Mouse (Mus musculus) 416B (cell line): Measurements from ENCODE around the gene Hectd4.

Experiments
- DNase-seq: peaks from one replicate; pipeline ENCODE4 v3.0.0; 2011; ENCODE audit warnings: low read depth

Hectd4 gene

GRCm38 (mm10) chr5:121233726-121234125 lies 13.7 kb downstream of the Hectd4 start:
- DNase-seq = no peak

GRCm38 (mm10) chr5:121236171-121236570 lies 16.2 kb downstream of the Hectd4 start:
- DNase-seq = peak; percentile 96

GRCm38 (mm10) chr5:121238208-121238607 lies 18.2 kb downstream of the Hectd4 start:
- no peak for DNase-seq

- DNase-seq = no peak
These were observed 19.8 kb downstream of the Hectd4 start for GRCm38 (mm10) chr5:121239846-121240245.

GRCm38 (mm10) chr5:121241182-121241581 lies 21.2 kb downstream of the Hectd4 start:
- DNase-seq = no peak

- no peak for DNase-seq
These were observed 22.2 kb downstream of the Hectd4 start for GRCm38 (mm10) chr5:121242261-121242660.

- DNase-seq = peak; percentile 61
These were observed 22.7 kb downstream of the Hectd4 start for GRCm38 (mm10) chr5:121242701-121243100.

- DNase-seq = no peak
These were observed 23.8 kb downstream of the Hectd4 start for GRCm38 (mm10) chr5:121243676-121244364.

GRCm38 (mm10) chr5:121244365-121244731 lies 24.3 kb downstream of the Hectd4 start:
- no peak for DNase-seq

- peak; percentile 31 for DNase-seq
These were observed 25.2 kb downstream of the Hectd4 start for GRCm38 (mm10) chr5:121245201-121245600.

GRCm38 (mm10) chr5:121248766-121249394 lies 28.9 kb downstream of the Hectd4 start:
- DNase-seq = no peak

GRCm38 (mm10) chr5:121249693-121250092 lies 29.7 kb downstream of the Hectd4 start:
- no peak for DNase-seq

- DNase-seq = peak; percentile 69
These were observed 31.8 kb downstream of the Hectd4 start for GRCm38 (mm10) chr5:121251813-121252212.

GRCm38 (mm10) chr5:121253816-121254497 lies 33.9 kb downstream of the Hectd4 start:
- DNase-seq = no peak

GRCm38 (mm10) chr5:121254977-121255376 lies 35.0 kb downstream of the Hectd4 start:
- peak; percentile 32 for DNase-seq

- no peak for DNase-seq
These were observed 41.8 kb downstream of the Hectd4 start for GRCm38 (mm10) chr5:121261806-121262205.

- DNase-seq = no peak
These were observed 42.4 kb downstream of the Hectd4 start for GRCm38 (mm10) chr5:121262415-121262814.

- DNase-seq = peak; percentile 56
These were observed 44.6 kb downstream of the Hectd4 start for GRCm38 (mm10) chr5:121264593-121264992.

GRCm38 (mm10) chr5:121266741-121267382 lies 46.8 kb downstream of the Hectd4 start:
- peak; percentile 76 for DNase-seq

GRCm38 (mm10) chr5:121271046-121271445 lies 51.0 kb downstream of the Hectd4 start:
- DNase-seq = no peak

GRCm38 (mm10) chr5:121276808-121277207 lies 56.8 kb downstream of the Hectd4 start:
- no peak for DNase-seq

GRCm38 (mm10) chr5:121280456-121280855 lies 60.4 kb downstream of the Hectd4 start:
- no peak for DNase-seq

GRCm38 (mm10) chr5:121283051-121283450 lies 63.0 kb downstream of the Hectd4 start:
- DNase-seq = peak; percentile 73
